Mouse (Mus musculus): ENCODE measurements around the gene Gm28041. TPM values are rescaled to one million over a fixed set of nuclear protein-coding genes. Genes with fewer than 3 reads are reported as not detected.
"Not testable (repeated sequence)": the region's sequence is repeated elsewhere in the genome, so short reads cannot be mapped to it uniquely, and the experiment has no call there.

The Gm28041 gene
- 2.3 and 2.4 TPM in 2 replicates for polyA plus RNA-seq (2011; ENCODE audit: insufficient read length, low read depth, missing spikeins)

GRCm38 (mm10) chr13:67375050-67375911 is at the start of gene Gm28041, which contains the start of gene Zfp456:
Gene Gm28041 (minus strand): TSS chr13:67375733.
Gene Zfp456 (minus strand): TSS chr13:67375810.
- peak within 1 kb of the TSS; percentile 78 for H3K4me3 ChIP-seq (ENCODE audit: insufficient read depth, low read length)
- H3K27ac ChIP-seq (ENCODE audit: insufficient read depth, low read length), result not testable (repeated sequence)
- peak; percentile 42; the same call in 1 of the 2 replicates for TF ChIP-seq POLR2A (IDR thresholded peaks at IDR 0.05; ENCODE audit: low read depth, low read length)

GRCm38 (mm10) chr13:67422532-67422931 is 47.0 kb upstream of the Gm28041 start:
- H3K4me1 ChIP-seq (ENCODE audit: control insufficient read depth, insufficient read depth, low read length); H3K4me3 ChIP-seq (ENCODE audit: insufficient read depth, low read length); H3K27ac ChIP-seq (ENCODE audit: insufficient read depth, low read length): not testable (repeated sequence)

More at GRCm38 (mm10) chr13:67375050-67375911, at the start of gene Gm28041, which contains the start of gene Zfp456:
- H3K4me1 ChIP-seq (ENCODE audit: control insufficient read depth, insufficient read depth, low read length), result not testable (repeated sequence)

GRCm38 (mm10) chr13:67421207-67421857 is 45.8 kb upstream of the Gm28041 start, which contains the start of gene Zfp459:
Gene Zfp459 (minus strand): TSS chr13:67421418.
- no peak within 1 kb of the TSS for H3K27ac ChIP-seq (ENCODE audit: insufficient read depth, low read length)
- peak within 1 kb of the TSS; percentile 81 for H3K4me3 ChIP-seq (ENCODE audit: insufficient read depth, low read length)
- no peaks in the 10 kb centered on the region for H3K4me1 ChIP-seq (ENCODE audit: control insufficient read depth, insufficient read depth, low read length)
- TF ChIP-seq POLR2A (IDR thresholded peaks at IDR 0.05; ENCODE audit: low read depth, low read length) (no peak), CTCF (IDR thresholded peaks at IDR 0.05; ENCODE audit: borderline replicate concordance, insufficient read depth, low read length) (no peak)

GRCm38 (mm10) chr13:67420558-67421206 is 45.1 kb upstream of the Gm28041 start:
- Histone ChIP-seq H3K4me3 (ENCODE audit: insufficient read depth, low read length) (peak overlapping the region; percentile 81), H3K4me1 (ENCODE audit: control insufficient read depth, insufficient read depth, low read length) (no peaks in the 10 kb centered on the region), H3K27ac (ENCODE audit: insufficient read depth, low read length) (no peak overlapping the region)
- TF ChIP-seq CTCF (IDR thresholded peaks at IDR 0.05; ENCODE audit: borderline replicate concordance, insufficient read depth, low read length) (no peak), POLR2A (IDR thresholded peaks at IDR 0.05; ENCODE audit: low read depth, low read length) (no peak)

GRCm38 (mm10) chr13:67416811-67417210 is 41.3 kb upstream of the Gm28041 start:
- no peak for TF ChIP-seq POLR2A (IDR thresholded peaks at IDR 0.05; ENCODE audit: low read depth, low read length)
- no peak for TF ChIP-seq CTCF (IDR thresholded peaks at IDR 0.05; ENCODE audit: borderline replicate concordance, insufficient read depth, low read length)
- Histone ChIP-seq H3K4me3 (ENCODE audit: insufficient read depth, low read length) (no peak overlapping the region), H3K27ac (ENCODE audit: insufficient read depth, low read length) (no peak overlapping the region)

GRCm38 (mm10) chr13:67415759-67416158 is 40.2 kb upstream of the Gm28041 start:
- Histone ChIP-seq H3K27ac (ENCODE audit: insufficient read depth, low read length) (no peak overlapping the region), H3K4me3 (ENCODE audit: insufficient read depth, low read length) (no peak overlapping the region), H3K4me1 (ENCODE audit: control insufficient read depth, insufficient read depth, low read length) (no peaks in the 10 kb centered on the region)
- TF ChIP-seq POLR2A (IDR thresholded peaks at IDR 0.05; ENCODE audit: low read depth, low read length), result no peak
- TF ChIP-seq CTCF (IDR thresholded peaks at IDR 0.05; ENCODE audit: borderline replicate concordance, insufficient read depth, low read length), result no peak

More at GRCm38 (mm10) chr13:67416811-67417210, 41.3 kb upstream of the Gm28041 start:
- no peaks in the 10 kb centered on the region for H3K4me1 ChIP-seq (ENCODE audit: control insufficient read depth, insufficient read depth, low read length)

- H3K4me1 ChIP-seq (ENCODE audit: control insufficient read depth, insufficient read depth, low read length); H3K27ac ChIP-seq (ENCODE audit: insufficient read depth, low read length); H3K4me3 ChIP-seq (ENCODE audit: insufficient read depth, low read length): not testable (repeated sequence)
Measured at GRCm38 (mm10) chr13:67413634-67414033, 38.1 kb upstream of the Gm28041 start.

- peak; percentile 48; the same call in 1 of the 2 replicates for TF ChIP-seq POLR2A (IDR thresholded peaks at IDR 0.05; ENCODE audit: low read depth, low read length)
- H3K27ac ChIP-seq (ENCODE audit: insufficient read depth, low read length); H3K4me1 ChIP-seq (ENCODE audit: control insufficient read depth, insufficient read depth, low read length): not testable (repeated sequence)
- H3K4me3 ChIP-seq (ENCODE audit: insufficient read depth, low read length), result peak within 1 kb of the TSS; percentile 89
Measured at GRCm38 (mm10) chr13:67399183-67399903, 23.8 kb upstream of the Gm28041 start, which contains the start of gene Zfp429. Gene Zfp429 (minus strand): TSS chr13:67399819.

GRCm38 (mm10) chr13:67376255-67376654 is 722 bp upstream of the Gm28041 start:
- H3K4me3 ChIP-seq (ENCODE audit: insufficient read depth, low read length), result not testable (repeated sequence)

More at GRCm38 (mm10) chr13:67376255-67376654, 722 bp upstream of the Gm28041 start:
- not testable (repeated sequence) for H3K4me1 ChIP-seq (ENCODE audit: control insufficient read depth, insufficient read depth, low read length); H3K27ac ChIP-seq (ENCODE audit: insufficient read depth, low read length)
